Mouse (Mus musculus) stomach, embryonic 14.5 days (tissue): ENCODE data around the gene Pfkp. TPM values are rescaled to one million over a fixed set of nuclear protein-coding genes. Genes with fewer than 3 reads are reported as not detected.

ENCODE experiments used
- ATAC-seq: fragments of 200-750 bp; cut with Nextera tagmentation; 2 replicates; pipeline ENCODE4 v1.8.0; 2017; ENCODE audit warnings: low read depth, moderate TSS enrichment; ENCODE audit not compliant: insufficient number of reproducible peaks, insufficient read depth, low FRiP score
- H3K27ac ChIP-seq: fragments of 300-500 bp; sonication (generic); 2 replicates; pipeline ENCODE4 v1.5.1; 2014; ENCODE audit warnings: mild to moderate bottlenecking, low read length, moderate library complexity, mixed read lengths
- H3K27me3 ChIP-seq: fragments of 300-500 bp; sonication (generic); 2 replicates; pipeline ENCODE4 v1.6.1; 2014; ENCODE audit warnings: low read length, control low read depth, mixed read lengths; ENCODE audit not compliant: control insufficient read depth, insufficient read depth
- H3K36me3 ChIP-seq: fragments of 300-500 bp; sonication (generic); 2 replicates; pipeline ENCODE4 v1.6.1; 2014; ENCODE audit warnings: mild to moderate bottlenecking, control low read depth, low read length, moderate library complexity, mixed read lengths; ENCODE audit not compliant: control insufficient read depth, insufficient read depth
- H3K4me1 ChIP-seq: fragments of 300-500 bp; sonication (generic); 2 replicates; pipeline ENCODE4 v1.6.1; 2014; ENCODE audit warnings: low read length, control low read depth, mixed read lengths; ENCODE audit not compliant: control insufficient read depth, insufficient read depth
- H3K4me2 ChIP-seq: fragments of 300-500 bp; sonication (generic); replicated peaks from 2 replicates; pipeline ENCODE4 v1.6.1; 2014; ENCODE audit warnings: low read depth, low read length, control low read depth
- H3K4me3 ChIP-seq: fragments of 300-500 bp; sonication (generic); 2 replicates; pipeline ENCODE4 v1.5.1; 2014; ENCODE audit warnings: low read depth, low read length, control low read depth
- H3K9ac ChIP-seq: fragments of 300-500 bp; sonication (generic); replicated peaks from 2 replicates; pipeline ENCODE4 v1.6.1; 2014; ENCODE audit warnings: low read depth, mild to moderate bottlenecking, control low read depth, low read length, moderate library complexity, mixed read lengths
- H3K9me3 ChIP-seq: fragments of 300-500 bp; sonication (generic); 2 replicates; pipeline ENCODE4 v1.6.1; 2016; ENCODE audit warnings: low read depth, low read length, control low read depth; ENCODE audit not compliant: control insufficient read depth
- WGBS: fragments of 180-500 bp; shearing (Covaris S2); extraction: QIAGEN DNeasy Blood & Tissue Kit; methylation state at CpG from one replicate; pipeline ENCODE4 v1.1.7; 2014; 5-methylcytosine and 5-hydroxymethylcytosine counted together
- polyA plus RNA-seq: library from polyadenylated mRNA; unstranded; fragments of >200 nt; fragmentation: Nextera tagmentation; extraction: Ambion mirVana; gene quantifications from 2 replicates; pipeline ENCODE4 v1.2.1, GENCODE M21; 2014

Pfkp gene
- polyA plus RNA-seq, 1 experiment from 2014 or later = 26.5 TPM

- Histone ChIP-seq H3K27me3 (no peaks in the 10 kb centered on the region), H3K36me3 (no peaks in the 10 kb centered on the region), H3K4me1 (peaks cover 6% of the 10 kb centered on the region; the same call in 1 of the 2 replicates), H3K27ac (no peak overlapping the region), H3K4me2 (no peak overlapping the region), H3K9ac (no peak overlapping the region), H3K9me3 (no peaks in the 10 kb centered on the region), H3K4me3 (no peak overlapping the region)
- 84% methylated on average over 5 of the region's 5 CpGs for WGBS
- ATAC-seq = no peak
Measured at GRCm38 (mm10) chr13:6642453-6642852, 6.1 kb downstream of the Pfkp start.

GRCm38 (mm10) chr13:6641497-6641896, 7.1 kb downstream of the Pfkp start:
- Histone ChIP-seq H3K27me3 (no peaks in the 10 kb centered on the region), H3K27ac (no peak overlapping the region), H3K4me3 (no peak overlapping the region), H3K4me1 (no peaks in the 10 kb centered on the region), H3K36me3 (no peaks in the 10 kb centered on the region), H3K4me2 (no peak overlapping the region), H3K9me3 (no peaks in the 10 kb centered on the region), H3K9ac (no peak overlapping the region)
- 76% methylated on average over 1 of the region's 1 CpGs for whole genome bisulfite sequencing
- ATAC-seq = no peak

- ATAC-seq = no peak
- Histone ChIP-seq H3K27me3 (no peaks in the 10 kb centered on the region), H3K4me1 (no peaks in the 10 kb centered on the region), H3K36me3 (no peaks in the 10 kb centered on the region), H3K9ac (no peak overlapping the region), H3K27ac (no peak overlapping the region), H3K4me3 (no peak overlapping the region), H3K4me2 (no peak overlapping the region), H3K9me3 (no peaks in the 10 kb centered on the region)
- WGBS = 75% methylated on average over 5 of the region's 5 CpGs
Measured at GRCm38 (mm10) chr13:6639507-6640030, 9.0 kb downstream of the Pfkp start.

GRCm38 (mm10) chr13:6638976-6639375, 9.6 kb downstream of the Pfkp start:
- no peak for ATAC-seq
- H3K9ac ChIP-seq = no peak overlapping the region
- H3K9me3 ChIP-seq = no peaks in the 10 kb centered on the region
- H3K4me2 ChIP-seq = no peak overlapping the region
- 86% methylated on average over 3 of the region's 3 CpGs for WGBS
- no peaks in the 10 kb centered on the region for H3K36me3 ChIP-seq
- H3K27me3 ChIP-seq = no peaks in the 10 kb centered on the region
- no peak overlapping the region for H3K4me3 ChIP-seq
- no peak overlapping the region for H3K27ac ChIP-seq
- H3K4me1 ChIP-seq = no peaks in the 10 kb centered on the region

- 36% methylated on average over 1 of the region's 1 CpGs for WGBS
- H3K27me3 ChIP-seq = no peaks in the 10 kb centered on the region
- H3K4me1 ChIP-seq = no peaks in the 10 kb centered on the region
- H3K9ac ChIP-seq = no peak overlapping the region
- no peak overlapping the region for H3K27ac ChIP-seq
- no peak for ATAC-seq
- H3K9me3 ChIP-seq = no peaks in the 10 kb centered on the region
- H3K4me3 ChIP-seq = no peak overlapping the region
- no peaks in the 10 kb centered on the region for H3K36me3 ChIP-seq
- no peak overlapping the region for H3K4me2 ChIP-seq
Measured at GRCm38 (mm10) chr13:6638425-6638824, 10.2 kb downstream of the Pfkp start.

- Histone ChIP-seq H3K9ac (no peak overlapping the region), H3K27me3 (no peaks in the 10 kb centered on the region), H3K4me3 (no peak overlapping the region), H3K4me1 (no peaks in the 10 kb centered on the region), H3K36me3 (no peaks in the 10 kb centered on the region), H3K9me3 (no peaks in the 10 kb centered on the region), H3K27ac (no peak overlapping the region), H3K4me2 (no peak overlapping the region)
- 88% methylated on average over 7 of the region's 7 CpGs for WGBS
- no peak for ATAC-seq
Measured at GRCm38 (mm10) chr13:6637534-6638124, 10.9 kb downstream of the Pfkp start.

GRCm38 (mm10) chr13:6636976-6637375, 11.6 kb downstream of the Pfkp start:
- no peaks in the 10 kb centered on the region for H3K4me1 ChIP-seq
- no peak overlapping the region for H3K4me2 ChIP-seq
- H3K4me3 ChIP-seq = no peak overlapping the region
- no peak overlapping the region for H3K27ac ChIP-seq
- H3K36me3 ChIP-seq = no peaks in the 10 kb centered on the region
- no peaks in the 10 kb centered on the region for H3K27me3 ChIP-seq
- 83% methylated on average over 4 of the region's 4 CpGs for WGBS
- ATAC-seq = no peak
- H3K9me3 ChIP-seq = no peaks in the 10 kb centered on the region
- no peak overlapping the region for H3K9ac ChIP-seq

- Histone ChIP-seq H3K9me3 (no peaks in the 10 kb centered on the region), H3K27ac (no peak overlapping the region), H3K27me3 (no peaks in the 10 kb centered on the region), H3K4me1 (no peaks in the 10 kb centered on the region), H3K4me3 (no peak overlapping the region), H3K9ac (no peak overlapping the region), H3K36me3 (no peaks in the 10 kb centered on the region), H3K4me2 (no peak overlapping the region)
- no peak for ATAC-seq
- 52% methylated on average over 6 of the region's 6 CpGs for WGBS
Measured at GRCm38 (mm10) chr13:6636520-6636919, 12.1 kb downstream of the Pfkp start.
